Mouse (Mus musculus): ENCODE results near the gene Klhl41. TPM values are rescaled to one million over a fixed set of nuclear protein-coding genes. Genes with fewer than 3 reads are reported as not detected.

Klhl41 gene
- polyA plus RNA-seq, 1 experiment from 2014 or later = 0.31 TPM

DNA sequence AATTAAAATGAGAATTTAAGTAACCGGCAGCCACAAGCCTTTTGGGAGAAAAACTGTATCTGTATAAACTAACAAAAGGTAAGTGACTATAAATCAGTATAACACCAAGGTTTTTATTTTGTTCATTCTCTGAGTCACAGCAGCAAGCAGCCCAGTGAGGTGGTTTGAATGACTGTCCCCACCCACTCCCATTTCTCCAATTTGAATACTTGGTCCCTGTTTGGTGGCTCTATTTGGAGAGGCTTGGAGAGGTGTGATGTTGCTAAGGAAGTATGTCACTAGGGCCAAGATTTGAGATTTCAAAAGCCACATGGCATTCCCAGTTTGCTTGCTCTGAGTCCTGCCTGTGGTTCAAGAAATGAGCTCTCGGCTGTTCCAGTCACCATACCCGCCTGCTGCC lies 20.3 kb downstream of the Klhl41 start:
- no peak overlapping the region for H3K4me3 ChIP-seq
- ATAC-seq (ENCODE audit: low FRiP score, low read depth) = no peak

GRCm38 (mm10) chr2:69690843-69691242 lies 20.9 kb downstream of the Klhl41 start:
- no peaks in the 10 kb centered on the region for H3K4me1 ChIP-seq (replicated peaks)
- H3K9me3 ChIP-seq = no peaks in the 10 kb centered on the region
- no peak overlapping the region for H3K4me2 ChIP-seq
- no peak overlapping the region for H3K27ac ChIP-seq (replicated peaks)
- no peaks in the 10 kb centered on the region for H3K27me3 ChIP-seq
- peaks cover 64% of the 10 kb centered on the region for H3K36me3 ChIP-seq
- no peak for ATAC-seq (ENCODE audit: low FRiP score, low read depth)
- H3K4me3 ChIP-seq = no peak overlapping the region
- 93% methylated on average over 6 of the region's 6 CpGs for WGBS
- H3K9ac ChIP-seq = no peak overlapping the region

More for the DNA sequence above, 20.3 kb downstream of the Klhl41 start:
- H3K4me2 ChIP-seq = no peak overlapping the region
- no peak overlapping the region for H3K9ac ChIP-seq
- no peaks in the 10 kb centered on the region for H3K27me3 ChIP-seq
- peaks cover 64% of the 10 kb centered on the region for H3K36me3 ChIP-seq
- H3K4me1 ChIP-seq (replicated peaks) = no peaks in the 10 kb centered on the region
- H3K27ac ChIP-seq (replicated peaks) = no peak overlapping the region
- WGBS = 96% methylated on average over 3 of the region's 3 CpGs
- no peaks in the 10 kb centered on the region for H3K9me3 ChIP-seq

DNA sequence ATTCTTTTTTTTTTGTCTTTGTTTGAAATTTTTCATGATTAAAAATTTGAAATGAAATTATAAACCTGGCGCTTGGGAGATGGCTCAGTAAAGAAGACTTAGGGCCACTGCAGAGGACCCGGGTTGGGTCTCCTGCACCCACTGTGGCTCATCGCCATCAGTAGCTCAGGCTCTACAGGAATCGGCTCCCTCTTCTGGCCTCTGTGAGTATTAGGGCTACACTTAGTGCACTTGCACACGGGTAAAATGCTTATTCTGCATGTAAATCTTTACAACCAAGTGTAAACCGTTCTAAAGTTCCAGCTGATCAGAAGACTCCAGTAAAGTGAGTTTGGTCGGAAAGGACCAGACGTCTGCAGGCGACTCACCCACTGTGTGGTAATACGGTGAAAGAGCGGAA lies 23.6 kb downstream of the Klhl41 start:
- ATAC-seq (ENCODE audit: low FRiP score, low read depth) = no peak
- Histone ChIP-seq H3K9ac (no peak overlapping the region), H3K27ac (replicated peaks) (no peak overlapping the region), H3K36me3 (peaks cover 61% of the 10 kb centered on the region), H3K9me3 (no peaks in the 10 kb centered on the region), H3K4me3 (no peak overlapping the region), H3K4me1 (replicated peaks) (no peaks in the 10 kb centered on the region), H3K4me2 (no peak overlapping the region), H3K27me3 (no peaks in the 10 kb centered on the region)
- 96% methylated on average over 11 of the region's 11 CpGs for WGBS

DNA sequence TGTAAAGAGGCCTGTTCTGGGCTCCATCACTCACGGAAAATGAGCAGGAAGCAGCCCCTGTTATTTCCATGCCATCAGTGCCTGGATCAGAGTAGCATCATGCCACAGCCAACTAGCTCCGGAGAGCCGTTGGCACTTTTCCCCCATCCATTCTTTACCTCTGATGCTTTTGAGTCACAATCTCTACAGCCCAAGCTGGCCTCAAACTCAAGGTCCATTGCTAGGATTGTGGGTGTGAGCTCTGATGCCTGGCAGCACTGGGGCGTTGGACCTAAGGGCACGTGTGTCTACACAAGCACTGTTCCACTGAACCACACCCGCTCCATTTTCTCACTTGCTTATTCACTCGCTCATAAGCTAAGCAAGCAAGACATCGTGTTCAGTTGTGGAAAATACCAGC lies 30.5 kb downstream of the Klhl41 start:
- H3K36me3 ChIP-seq = peaks cover 56% of the 10 kb centered on the region

GRCm38 (mm10) chr2:69712171-69712570 lies 42.3 kb downstream of the Klhl41 start:
- Histone ChIP-seq H3K4me3 (peak overlapping the region; percentile 97), H3K9ac (no peak overlapping the region), H3K27ac (replicated peaks) (no peak overlapping the region), H3K4me2 (peak overlapping the region; percentile 74), H3K4me1 (replicated peaks) (peaks cover 10% of the 10 kb centered on the region), H3K27me3 (no peaks in the 10 kb centered on the region), H3K9me3 (no peaks in the 10 kb centered on the region), H3K36me3 (peaks cover 7% of the 10 kb centered on the region)
- 87% methylated on average over 14 of the region's 14 CpGs for WGBS
- ATAC-seq (ENCODE audit: low FRiP score, low read depth) = no peak

More for the DNA sequence above, 30.5 kb downstream of the Klhl41 start:
- ATAC-seq (ENCODE audit: low FRiP score, low read depth) = no peak
- Histone ChIP-seq H3K9me3 (no peaks in the 10 kb centered on the region), H3K4me1 (replicated peaks) (no peaks in the 10 kb centered on the region), H3K4me3 (no peak overlapping the region), H3K4me2 (no peak overlapping the region), H3K27me3 (no peaks in the 10 kb centered on the region), H3K27ac (replicated peaks) (no peak overlapping the region), H3K9ac (no peak overlapping the region)
- 97% methylated on average over 8 of the region's 8 CpGs for WGBS

DNA sequence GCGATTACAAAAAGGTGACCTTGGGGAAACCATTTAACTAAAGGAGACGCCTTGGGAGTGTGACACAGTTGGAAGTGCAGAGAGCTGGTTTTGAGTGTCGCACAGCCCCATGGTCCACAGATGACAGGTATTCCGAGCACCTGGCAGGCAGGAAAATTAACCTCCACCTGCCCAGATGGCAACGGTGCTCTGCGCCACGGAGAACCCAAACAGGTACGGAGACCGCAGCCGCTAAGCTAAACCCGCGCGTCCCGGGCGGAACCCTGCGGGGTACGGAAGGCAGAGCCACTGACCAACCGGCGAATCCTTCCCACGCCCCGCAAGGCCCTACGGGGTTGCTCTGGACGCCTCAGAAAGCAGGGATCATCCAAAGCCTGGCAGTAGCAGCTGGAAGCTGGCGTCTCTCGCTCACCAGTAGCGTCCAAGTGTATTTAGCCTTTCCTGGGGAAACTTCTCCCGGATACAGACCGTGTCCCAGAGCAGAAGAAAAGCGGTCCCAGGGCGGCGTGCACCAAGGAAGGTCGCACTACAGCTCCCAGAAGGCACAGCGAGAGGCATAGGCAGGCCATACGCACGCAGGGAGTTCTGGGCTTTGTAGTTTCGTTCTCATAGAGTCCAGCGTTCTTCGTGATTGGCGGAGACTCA lies 43.2 kb downstream of the Klhl41 start, which contains the start of gene Fastkd1:
Fastkd1 (minus strand) TSS at position 536 of the 645 bp plus-strand sequence.
- Histone ChIP-seq H3K9me3 (no peaks in the 10 kb centered on the region), H3K4me1 (replicated peaks) (peaks cover 10% of the 10 kb centered on the region), H3K9ac (peak within 1 kb of the TSS; percentile 85), H3K4me3 (peak within 1 kb of the TSS; percentile 97), H3K27ac (replicated peaks) (peak within 1 kb of the TSS; percentile 84), H3K36me3 (no peaks in the 10 kb centered on the region), H3K27me3 (no peaks in the 10 kb centered on the region), H3K4me2 (peak within 1 kb of the TSS; percentile 74)
- WGBS = under 1% methylated on average over 39 of the region's 39 CpGs
- ATAC-seq (ENCODE audit: low FRiP score, low read depth) = peak; percentile 98

DNA sequence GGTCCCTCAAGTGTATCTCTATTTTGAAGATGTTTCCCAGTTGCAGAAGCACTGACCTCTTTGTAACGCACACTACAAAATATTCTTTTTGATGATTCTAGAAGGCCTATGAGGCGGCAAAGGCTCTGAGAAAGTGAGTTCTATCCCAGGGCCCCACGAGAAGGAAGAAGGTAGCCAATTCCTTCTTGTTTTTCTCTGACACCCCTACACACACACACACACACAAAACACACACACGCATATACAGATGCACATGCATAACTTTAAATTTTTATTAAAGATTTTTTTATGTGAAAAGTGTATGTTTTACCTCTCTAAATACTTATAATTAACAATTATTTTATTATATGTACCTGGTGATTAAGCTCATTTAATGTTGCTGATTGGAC lies 43.7 kb downstream of the Klhl41 start:
- Histone ChIP-seq H3K4me1 (replicated peaks) (peaks cover 10% of the 10 kb centered on the region), H3K27ac (replicated peaks) (no peak overlapping the region), H3K9me3 (no peaks in the 10 kb centered on the region), H3K36me3 (no peaks in the 10 kb centered on the region), H3K9ac (no peak overlapping the region), H3K4me3 (peak overlapping the region; percentile 97), H3K4me2 (peak overlapping the region; percentile 74), H3K27me3 (no peaks in the 10 kb centered on the region)
- whole genome bisulfite sequencing = 37% methylated on average over 4 of the region's 4 CpGs
- peak; percentile 73 for ATAC-seq (ENCODE audit: low FRiP score, low read depth)

- H3K4me1 ChIP-seq (replicated peaks) = peaks cover 10% of the 10 kb centered on the region
- 79% methylated on average over 5 of the region's 5 CpGs for WGBS
- H3K4me3 ChIP-seq = no peak overlapping the region
- no peaks in the 10 kb centered on the region for H3K9me3 ChIP-seq
- no peak overlapping the region for H3K9ac ChIP-seq
- no peaks in the 10 kb centered on the region for H3K27me3 ChIP-seq
- no peaks in the 10 kb centered on the region for H3K36me3 ChIP-seq
- no peak for ATAC-seq (ENCODE audit: low FRiP score, low read depth)
- no peak overlapping the region for H3K4me2 ChIP-seq
- no peak overlapping the region for H3K27ac ChIP-seq (replicated peaks)
Observed at GRCm38 (mm10) chr2:69714126-69714525, 44.2 kb downstream of the Klhl41 start.

DNA sequence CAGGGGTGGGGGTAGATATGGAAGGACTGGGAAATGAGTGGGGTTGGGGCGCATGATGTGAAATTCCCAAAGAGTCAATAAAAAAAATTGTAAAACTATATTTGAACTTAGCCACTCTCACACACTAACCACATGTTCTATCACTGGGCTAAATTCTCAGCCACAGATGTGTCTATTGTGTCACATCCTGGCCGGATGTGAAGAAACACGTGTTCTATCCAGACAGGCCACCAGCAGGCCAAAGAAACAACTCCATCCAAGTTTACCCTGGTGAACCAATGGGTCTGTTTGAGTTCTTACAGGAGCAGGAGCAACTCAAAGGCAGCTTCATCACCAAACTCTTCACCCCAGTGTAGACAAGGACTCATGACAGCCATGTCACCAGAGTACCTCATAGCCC lies 46.6 kb downstream of the Klhl41 start:
- H3K27ac ChIP-seq (replicated peaks) = no peak overlapping the region
- 78% methylated on average over 3 of the region's 3 CpGs for WGBS
- H3K9me3 ChIP-seq = no peaks in the 10 kb centered on the region
- 0 out of 2 replicates have a peak, but pooled peaks cover 3% of the 10 kb centered on the region for H3K27me3 ChIP-seq
- H3K4me1 ChIP-seq (replicated peaks) = peaks cover 10% of the 10 kb centered on the region
- no peaks in the 10 kb centered on the region for H3K36me3 ChIP-seq
- no peak overlapping the region for H3K9ac ChIP-seq
- ATAC-seq (ENCODE audit: low FRiP score, low read depth) = no peak
- no peak overlapping the region for H3K4me2 ChIP-seq
- no peak overlapping the region for H3K4me3 ChIP-seq

DNA sequence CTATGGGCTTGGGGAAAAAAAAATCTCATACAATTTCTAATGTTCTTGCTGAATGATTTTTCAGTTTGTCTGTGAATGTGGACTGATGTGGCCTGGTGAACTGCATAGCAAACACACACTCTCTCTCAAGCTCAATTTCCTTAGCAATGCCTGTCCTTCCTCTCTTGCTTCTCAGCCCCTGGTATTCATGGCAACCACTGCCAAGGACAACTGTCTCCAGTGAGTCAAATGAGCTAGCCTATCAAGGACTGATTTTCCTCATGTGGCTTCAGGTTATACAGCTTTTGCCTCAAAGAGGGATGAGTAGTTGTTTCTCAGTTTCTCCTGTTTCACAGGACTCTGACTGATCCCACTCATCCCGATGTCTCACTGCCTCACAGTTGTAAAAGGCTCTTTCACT lies 49.2 kb downstream of the Klhl41 start:
- 0 out of 2 replicates have a peak, but pooled peaks cover 3% of the 10 kb centered on the region for H3K27me3 ChIP-seq
- H3K9ac ChIP-seq = no peak overlapping the region
- H3K4me2 ChIP-seq = no peak overlapping the region
- H3K36me3 ChIP-seq = no peaks in the 10 kb centered on the region
- no peak overlapping the region for H3K27ac ChIP-seq (replicated peaks)
- WGBS = 86% methylated on average over 1 of the region's 1 CpGs
- H3K9me3 ChIP-seq = no peaks in the 10 kb centered on the region
- ATAC-seq (ENCODE audit: low FRiP score, low read depth) = no peak
- no peak overlapping the region for H3K4me3 ChIP-seq
- peaks cover 9% of the 10 kb centered on the region for H3K4me1 ChIP-seq (replicated peaks)

DNA sequence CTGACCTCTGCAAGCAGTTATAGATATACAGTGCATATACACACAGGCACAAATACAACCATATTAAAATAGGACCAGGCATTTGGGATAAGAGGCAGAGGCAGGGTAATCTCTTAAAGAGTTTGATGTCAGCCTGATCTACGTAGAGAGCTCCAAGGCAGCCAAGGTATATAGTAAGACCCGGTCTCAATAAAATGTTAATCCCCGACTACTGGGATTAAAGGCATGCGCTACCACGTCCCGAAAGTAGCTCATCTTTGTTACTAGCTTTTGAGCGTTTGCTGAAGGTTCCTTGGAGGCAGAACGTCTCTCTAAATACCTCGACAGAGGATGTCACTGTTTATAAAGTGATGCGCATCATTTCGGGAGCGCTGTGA lies 52.3 kb downstream of the Klhl41 start, which contains the start of gene Ppig:
Ppig (plus strand) TSS at position 273 of the 377 bp plus-strand sequence.
- peak within 1 kb of the TSS; percentile 81 for H3K9ac ChIP-seq
- H3K4me1 ChIP-seq (replicated peaks) = peaks cover 13% of the 10 kb centered on the region
- H3K27me3 ChIP-seq = 0 out of 2 replicates have a peak, but pooled peaks cover 3% of the 10 kb centered on the region
- H3K4me3 ChIP-seq = peak within 1 kb of the TSS; percentile 64
- H3K36me3 ChIP-seq = no peaks in the 10 kb centered on the region
- H3K27ac ChIP-seq (replicated peaks) = peak within 1 kb of the TSS; percentile 88
- no peaks in the 10 kb centered on the region for H3K9me3 ChIP-seq
- H3K4me2 ChIP-seq = peak within 1 kb of the TSS; percentile 77
- peak; percentile 67 for ATAC-seq (ENCODE audit: low FRiP score, low read depth)
- 5% methylated on average over 12 of the region's 12 CpGs for WGBS

DNA sequence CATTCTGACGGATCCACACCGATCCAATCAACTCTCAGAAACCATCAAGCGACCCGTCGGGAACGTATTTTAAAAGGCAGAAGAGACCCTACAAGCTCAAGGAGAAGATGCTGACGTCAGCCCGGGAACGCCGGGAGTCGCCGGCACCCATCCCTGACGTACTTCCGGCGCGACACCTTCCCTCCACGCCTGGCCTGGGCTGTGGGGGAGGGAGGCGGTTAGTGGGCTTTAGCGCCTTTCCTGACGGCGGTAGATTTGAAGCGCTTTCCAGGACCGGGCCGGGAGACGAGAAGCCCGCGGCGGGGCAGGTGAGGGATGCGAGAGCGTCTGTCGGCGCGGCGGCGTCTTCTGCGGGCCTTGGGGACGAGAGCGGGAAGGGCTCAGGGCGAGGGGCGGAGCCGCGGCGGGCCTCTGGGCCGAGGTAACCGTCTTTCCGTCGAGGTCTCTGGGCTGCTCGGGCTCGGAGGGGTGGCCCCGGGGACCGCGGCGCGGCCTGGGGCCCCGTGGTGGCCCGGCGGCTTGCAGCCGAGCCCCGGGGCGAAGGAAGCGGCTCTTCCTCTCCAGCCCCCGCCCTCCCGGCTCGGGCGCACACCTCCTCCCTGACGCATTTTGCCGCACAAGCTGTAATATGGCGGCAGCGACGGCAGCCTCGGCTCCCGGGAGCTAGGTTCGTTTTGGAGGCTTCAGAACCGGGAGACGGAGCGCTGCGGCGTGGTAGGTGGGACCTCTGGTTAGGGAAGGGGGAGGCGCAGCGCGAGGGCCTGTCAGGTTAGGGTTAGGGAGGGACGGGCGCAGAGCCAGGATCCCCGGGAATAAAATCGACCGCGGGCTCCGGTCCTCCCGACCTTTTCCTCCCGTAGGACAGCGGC lies 53.0 kb downstream of the Klhl41 start:
- Histone ChIP-seq H3K27me3 (0 out of 2 replicates have a peak, but pooled peaks cover 3% of the 10 kb centered on the region), H3K4me1 (replicated peaks) (peaks cover 13% of the 10 kb centered on the region), H3K27ac (replicated peaks) (peak overlapping the region; percentile 88), H3K4me2 (peak overlapping the region; percentile 77), H3K9me3 (no peaks in the 10 kb centered on the region), H3K4me3 (peak overlapping the region; percentile 64), H3K9ac (peak overlapping the region; percentile 81), H3K36me3 (no peaks in the 10 kb centered on the region)
- ATAC-seq (ENCODE audit: low FRiP score, low read depth) = peak; percentile 96
- WGBS = under 1% methylated on average over 64 of the region's 91 CpGs
